Mouse (Mus musculus): ENCODE measurements at regions not wholly inside any gene's neighbourhood (a gene's known extent, or its start where the extent isn't known, plus 50 kb on each side); places are given as distances from the start of the nearest gene placed in this dataset.

- peak; percentile 61 to 70 for DNase-seq
Observed at GRCm38 (mm10) chr3:74138246-74138645, 430.0 kb upstream of the Bche start.

GRCm38 (mm10) chr3:74096223-74096622, 388.0 kb upstream of the Bche start:
- no peak for DNase-seq
